Mouse (Mus musculus) left cerebral cortex, postnatal 36 days (tissue): ENCODE data around the gene Lce3f. TPM values are rescaled to one million over a fixed set of nuclear protein-coding genes. Genes with fewer than 3 reads are reported as not detected.
A peak's percentile ranks its signal among the peaks of the same experiment; 100 is the strongest.

Experiments
- DNase-seq, 2 experiments: peaks; one replicate each; pipeline ENCODE4 v3.0.0; 2021 to 2022; ENCODE audit warnings: low spot score in 2 of 2, mixed read lengths in 1 of 2
- intact Hi-C: fragments of 180-260 bp; cut with DNase I; formaldehyde crosslinking; loops from one replicate; pipeline ENCODE4 v1.15.1; 2025
- total RNA-seq, 2 experiments: library from RNA; stranded (reverse); gene quantifications; 2 replicates each; pipeline ENCODE4 v1.2.3; 2021

Gene Lce3f
- not detected for total RNA-seq

DNA sequence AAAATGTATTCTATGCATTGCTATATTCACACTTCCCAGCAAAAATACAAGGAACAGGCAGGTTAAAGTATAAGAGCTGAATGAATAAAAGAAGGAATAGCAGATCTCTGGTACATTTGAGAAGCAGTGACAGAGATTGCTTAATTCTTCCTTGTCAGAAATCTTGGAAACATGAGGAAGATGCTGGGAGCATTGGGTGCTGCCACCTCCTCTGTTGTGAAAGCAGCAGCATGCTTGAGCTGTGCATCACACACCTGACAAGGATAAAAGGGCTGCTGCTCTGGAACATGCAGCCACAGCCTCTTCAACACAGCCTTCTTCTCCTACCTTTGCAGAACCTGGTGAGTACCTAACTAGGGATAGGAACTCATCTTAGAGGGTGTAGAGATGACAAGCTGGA, at the start of gene Lce3f:
Gene Lce3f, plus strand, starts transcription at position 301 of the 400 bp plus-strand sequence.
- no peak for DNase-seq
- intact Hi-C loops, result loop anchor here (10.0 kb wide), 1 partner anchor 237 kb away; the partner anchor contains the start of gene Lce1g

DNA sequence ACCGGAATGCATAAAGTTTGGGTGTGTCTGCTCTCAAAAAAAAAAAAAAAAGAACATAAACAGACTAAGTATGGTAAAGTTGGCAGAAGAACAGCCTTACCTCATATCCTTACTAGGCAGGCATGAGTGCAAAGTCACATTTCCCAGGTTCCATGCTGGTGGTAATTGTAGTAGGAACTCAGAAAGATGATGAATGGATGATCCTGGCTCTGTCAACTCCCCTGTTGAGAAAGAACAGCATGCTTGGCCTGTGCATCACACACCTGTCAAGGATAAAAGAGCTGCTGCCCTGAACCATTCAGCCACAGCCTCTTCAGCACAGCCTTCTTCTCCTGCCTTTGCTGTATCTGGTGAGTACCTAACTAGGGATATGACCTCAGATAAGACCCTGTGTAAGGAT, 47.8 kb upstream of the Lce3f start, which contains the start of gene Lce3c:
Gene Lce3c, plus strand, starts transcription at position 301 of the 400 bp plus-strand sequence.
- intact Hi-C loops, result no loop called here
- DNase-seq, result no peak

DNA sequence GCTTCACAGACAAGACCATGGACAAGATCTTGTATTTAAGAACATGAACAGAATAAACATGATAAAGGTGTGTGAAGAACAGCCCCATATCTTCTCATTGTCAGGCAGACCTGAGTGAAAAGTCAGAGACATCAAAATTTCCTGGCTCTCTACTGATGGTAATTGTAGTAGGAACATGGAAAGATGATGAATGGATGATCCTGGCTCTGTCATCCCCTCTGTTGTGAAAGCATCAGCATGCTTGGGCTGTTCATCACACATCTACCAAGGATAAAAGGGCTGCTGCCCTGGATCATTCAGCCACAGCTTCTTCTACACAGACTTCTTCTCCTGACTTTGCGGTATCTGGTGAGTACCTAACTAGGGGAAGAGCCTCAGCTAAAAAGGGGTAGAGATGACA, 34.9 kb upstream of the Lce3f start, which contains the start of gene Lce3d:
Gene Lce3d, plus strand, starts transcription at position 301 of the 400 bp plus-strand sequence.
- intact Hi-C loops, result no loop called here
- no peak for DNase-seq

DNA sequence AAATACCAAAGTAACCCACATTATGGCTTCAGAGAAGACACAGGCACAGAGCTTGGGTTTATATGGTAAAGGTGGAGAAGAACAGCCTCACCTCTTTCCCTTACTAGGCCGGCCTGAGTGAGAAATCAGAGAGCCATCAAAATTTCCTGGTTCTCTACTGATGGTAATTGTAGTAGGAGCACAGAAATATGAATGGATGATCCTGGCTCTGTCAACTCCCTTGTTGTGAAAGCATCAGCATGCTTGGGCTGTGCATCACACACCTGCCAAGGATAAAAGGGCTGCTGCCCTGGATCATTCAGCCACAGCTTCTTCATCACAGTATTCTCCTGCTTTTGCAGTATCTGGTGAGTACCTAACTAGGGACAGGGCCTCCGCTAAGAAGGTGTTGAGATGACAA, 25.3 kb upstream of the Lce3f start, which contains the start of gene Lce3e:
Gene Lce3e, plus strand, starts transcription at position 301 of the 400 bp plus-strand sequence.
- no peak for DNase-seq
- intact Hi-C loops, result no loop called here

DNA sequence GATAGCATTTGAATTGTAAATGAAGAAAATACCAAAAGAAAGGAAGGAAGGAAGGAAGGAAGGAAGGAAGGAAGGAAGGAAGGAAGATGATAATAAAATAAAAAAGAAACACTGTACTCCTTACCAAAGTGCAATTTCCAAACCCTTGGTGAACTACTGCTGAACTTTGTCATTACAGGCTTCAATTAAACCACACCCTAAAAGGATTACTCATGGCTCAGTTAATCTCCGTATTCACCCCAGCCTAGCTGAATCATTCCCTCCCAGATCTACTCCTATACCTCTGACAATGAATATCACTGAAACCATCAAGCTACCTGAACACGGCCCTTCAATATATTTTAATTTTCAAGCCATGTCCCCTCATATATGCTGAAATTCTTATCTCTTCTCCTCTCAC, 13.5 kb upstream of the Lce3f start:
- intact Hi-C loops, result no loop called here
- no peak for DNase-seq

DNA sequence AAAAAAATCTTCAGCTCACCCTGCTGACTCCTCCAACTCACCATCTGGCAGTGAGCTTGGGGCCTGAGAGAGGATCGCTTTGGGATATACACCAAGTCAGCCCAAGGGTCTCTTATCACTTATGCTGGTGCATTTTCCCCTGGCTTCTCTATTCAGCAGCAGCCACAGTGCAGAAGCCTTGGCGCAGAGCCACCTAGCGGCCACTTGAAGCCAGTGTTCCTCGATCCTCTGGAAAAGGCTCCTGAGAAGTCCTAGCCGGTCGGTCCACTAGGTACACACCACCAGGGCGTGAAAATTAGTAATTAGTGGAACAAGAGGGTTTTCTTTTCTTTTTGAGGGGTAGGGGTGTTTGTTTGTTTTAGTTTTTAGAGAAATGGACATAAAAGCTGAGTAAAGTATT, 6.7 kb downstream of the Lce3f start:
- peak; percentile 60 to 72 for DNase-seq
- intact Hi-C loops, result loop anchor here (5.0 to 10.0 kb wide), 3 partner anchors 91 to 846 kb away; partner anchors contain the start of gene Lce1g

DNA sequence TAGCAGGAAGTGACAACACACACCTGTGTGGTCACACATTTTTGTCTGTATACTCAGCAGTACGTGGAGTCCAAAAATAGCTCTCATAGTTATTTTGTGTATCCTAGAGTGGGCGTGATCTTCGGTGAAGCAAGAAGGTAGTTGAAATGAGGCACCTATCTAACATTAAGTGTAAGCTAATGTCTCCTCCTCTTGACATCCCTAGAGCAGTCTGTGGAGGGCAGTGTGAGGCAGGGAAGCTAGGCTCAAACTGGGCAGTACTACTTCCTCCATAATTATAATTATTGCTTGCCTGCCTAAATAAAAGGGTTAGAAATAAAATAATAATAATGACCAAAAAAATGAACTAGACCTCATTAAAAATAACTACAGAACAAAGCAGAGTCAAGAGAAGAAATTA, 8.6 kb downstream of the Lce3f start:
- no peak for DNase-seq
- intact Hi-C loops, result no loop called here

DNA sequence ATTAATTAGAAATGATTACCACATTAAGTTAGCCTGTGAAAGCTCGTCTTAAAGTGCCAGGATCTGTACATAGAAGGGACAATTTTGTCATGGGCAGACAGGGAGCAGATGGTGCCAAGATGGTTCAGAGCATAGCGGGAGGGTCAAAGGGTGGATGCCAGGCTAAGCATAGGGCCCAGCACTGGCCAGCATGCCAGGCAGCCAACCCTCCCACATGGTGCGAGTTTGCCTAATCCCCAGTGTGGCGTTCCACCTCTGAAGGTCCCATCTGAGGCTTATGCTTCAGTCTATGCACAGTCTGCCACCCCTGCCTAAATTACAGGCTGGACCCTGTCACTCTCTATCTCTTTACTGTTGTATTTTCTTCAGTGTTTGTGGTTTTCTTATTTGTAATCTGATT, 10.8 kb downstream of the Lce3f start:
- intact Hi-C loops, result no loop called here
- DNase-seq, result no peak

DNA sequence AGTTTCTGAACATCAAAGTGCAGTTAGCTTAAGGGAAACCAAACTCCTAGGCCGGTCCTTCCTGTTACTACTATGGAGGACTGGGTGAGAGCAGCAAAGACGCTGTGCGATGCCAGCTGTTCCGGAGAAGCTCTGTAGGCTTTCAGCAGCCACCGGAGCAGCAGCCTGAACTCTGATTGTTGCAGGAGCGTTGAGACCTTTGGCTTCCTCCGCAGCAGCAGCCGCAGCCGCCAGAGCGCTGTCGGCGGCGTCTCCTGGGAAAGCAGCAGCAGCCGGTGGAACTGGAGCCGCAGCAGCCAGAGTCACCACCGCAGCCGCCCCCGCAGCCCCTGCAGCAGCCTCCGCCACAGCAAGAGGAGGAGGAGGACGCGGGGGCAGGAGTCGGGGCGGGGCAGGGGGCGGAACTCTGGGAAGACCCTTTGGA, 22.4 kb downstream of the Lce3f start:
- intact Hi-C loops, result no loop called here
- DNase-seq, result peak; percentile 51 to 64

DNA sequence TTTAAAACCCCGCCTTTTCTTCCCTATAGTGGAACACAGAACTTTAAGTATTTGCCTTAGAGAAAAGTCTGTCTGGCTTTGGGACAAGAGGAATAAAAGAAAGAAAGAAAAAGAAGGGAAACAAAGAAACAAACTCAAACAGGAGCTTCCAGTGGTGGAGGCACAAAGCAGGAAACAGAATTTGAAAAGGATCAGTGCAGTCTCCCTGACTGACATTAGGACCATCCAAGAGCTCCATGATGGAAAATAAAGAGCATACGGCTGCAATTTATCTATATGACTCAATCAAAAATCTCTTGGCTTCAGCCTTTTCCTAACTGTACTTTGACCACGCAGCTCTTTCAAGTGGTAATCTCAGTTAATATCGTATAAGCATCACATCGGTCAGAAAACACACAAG, 22.8 kb downstream of the Lce3f start:
- no peak for DNase-seq
- intact Hi-C loops, result no loop called here

DNA sequence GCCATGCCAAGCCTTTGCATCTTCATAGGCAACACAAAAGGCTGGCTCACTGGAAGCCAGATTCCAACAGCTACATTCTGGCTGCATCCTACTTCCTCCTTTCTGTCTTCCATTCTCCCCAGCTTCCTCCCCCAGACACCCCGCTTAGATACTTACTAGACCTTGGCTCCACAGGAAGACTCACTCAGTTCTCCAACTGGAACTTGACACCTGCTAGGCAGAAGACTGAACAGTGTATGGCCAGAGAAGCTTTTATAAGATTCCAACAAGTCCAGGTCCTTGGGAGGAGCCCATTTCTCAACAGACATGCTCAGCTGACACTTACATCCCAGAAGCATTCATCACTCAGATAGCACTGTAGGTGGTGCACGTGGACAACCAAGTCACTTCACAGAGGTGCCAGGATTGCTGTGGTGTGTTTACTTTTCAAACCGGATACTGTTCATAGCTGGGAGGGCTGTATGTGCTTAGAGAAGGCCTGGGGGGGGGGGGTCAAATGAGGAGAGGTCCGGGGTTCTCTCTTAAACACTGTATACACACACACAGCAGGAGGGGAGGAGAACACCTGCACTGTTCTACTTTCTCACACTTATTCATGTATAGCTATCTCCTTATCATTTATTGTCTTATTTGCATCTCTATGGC, 23.6 kb downstream of the Lce3f start, which contains the start of gene Crct1:
Gene Crct1, minus strand, starts transcription at position 228 of the 645 bp plus-strand sequence.
- intact Hi-C loops, result no loop called here
- DNase-seq, result no peak

DNA sequence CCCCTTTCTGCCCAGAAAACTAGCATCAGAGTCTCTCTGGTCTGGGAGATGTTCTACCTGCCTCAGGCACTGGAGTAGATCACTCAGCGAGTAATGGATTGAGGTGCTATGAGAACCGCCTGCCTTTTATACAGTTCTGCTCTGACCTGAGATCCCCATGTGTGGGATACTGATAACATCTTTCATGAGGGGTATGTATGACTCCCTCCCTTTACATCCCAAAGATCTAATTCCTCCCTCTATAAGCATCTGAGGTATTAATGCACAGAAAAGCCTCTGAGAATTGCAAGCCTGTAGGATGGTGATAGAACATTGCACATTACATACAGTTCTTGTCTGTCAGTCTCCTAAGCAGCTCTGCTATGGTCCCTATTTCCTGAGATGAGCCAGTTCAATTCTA, 26.9 kb downstream of the Lce3f start, which contains the start of gene Lce1m:
Gene Lce1m, minus strand, starts transcription at position 101 of the 400 bp plus-strand sequence.
- intact Hi-C loops, result no loop called here
- DNase-seq, result no peak

DNA sequence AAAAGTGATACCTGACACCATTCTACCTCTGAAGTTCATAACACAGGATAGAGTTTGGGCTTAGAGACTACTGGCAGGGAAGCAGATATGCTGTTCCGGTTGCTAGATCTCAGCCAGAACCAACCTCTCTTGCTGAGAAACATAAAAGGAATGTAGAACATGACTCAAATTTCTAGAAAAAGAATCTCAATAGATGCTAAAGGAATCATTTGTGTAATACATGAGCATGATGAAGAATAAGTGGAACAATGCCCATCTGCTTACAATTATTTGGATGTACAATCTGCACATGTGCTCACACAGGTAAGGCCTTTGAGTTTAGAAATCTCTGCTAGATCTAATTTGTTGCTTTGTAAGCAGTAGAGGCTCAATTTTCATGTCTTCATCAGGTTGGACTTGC, 29.1 kb downstream of the Lce3f start:
- intact Hi-C loops, result loop anchor here (10.0 kb wide), 1 partner anchor 266 kb away; the partner anchor contains the start of gene Lce1g
- DNase-seq, result no peak

DNA sequence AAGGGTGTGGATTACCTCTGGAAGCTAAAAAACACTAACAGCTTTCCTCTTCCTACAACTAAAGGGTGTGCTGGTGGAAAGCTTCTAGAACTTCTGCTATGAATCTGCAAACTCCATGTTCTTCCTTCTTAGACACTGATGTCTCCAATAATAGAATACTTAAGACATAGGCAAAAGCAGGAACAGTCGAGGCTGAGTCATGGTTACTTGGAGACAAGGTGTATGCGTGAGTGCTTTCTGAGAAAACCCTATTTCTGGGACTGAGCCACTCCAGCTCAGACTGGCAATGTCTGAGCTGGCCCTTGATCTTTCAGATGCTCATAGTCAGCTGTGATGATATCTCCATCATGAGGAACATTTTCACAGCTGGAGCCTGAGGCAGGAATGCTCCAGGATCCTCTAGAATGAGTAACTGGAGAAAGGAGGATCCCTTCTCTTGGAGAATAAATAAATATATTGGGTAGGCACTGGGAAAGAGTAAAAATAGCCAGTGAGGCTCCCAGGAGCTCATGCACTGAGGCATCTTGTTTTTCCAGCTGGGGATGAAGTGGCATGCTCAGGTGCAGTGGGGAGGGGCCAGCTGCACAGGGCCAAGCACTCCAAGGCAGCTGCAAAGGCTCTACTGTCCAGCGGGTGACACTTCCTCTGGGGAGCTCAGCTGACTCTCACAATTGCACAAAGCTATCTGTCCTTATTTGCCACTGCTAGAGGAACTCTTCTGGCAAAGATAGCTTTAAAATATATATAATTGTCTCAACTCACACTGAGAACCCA, 31.6 kb downstream of the Lce3f start:
- intact Hi-C loops, result loop anchor here (10.0 kb wide), 1 partner anchor 269 kb away; the partner anchor contains the start of gene Lce1g
- peak in 1 of 2 experiments; percentile 14 for DNase-seq

DNA sequence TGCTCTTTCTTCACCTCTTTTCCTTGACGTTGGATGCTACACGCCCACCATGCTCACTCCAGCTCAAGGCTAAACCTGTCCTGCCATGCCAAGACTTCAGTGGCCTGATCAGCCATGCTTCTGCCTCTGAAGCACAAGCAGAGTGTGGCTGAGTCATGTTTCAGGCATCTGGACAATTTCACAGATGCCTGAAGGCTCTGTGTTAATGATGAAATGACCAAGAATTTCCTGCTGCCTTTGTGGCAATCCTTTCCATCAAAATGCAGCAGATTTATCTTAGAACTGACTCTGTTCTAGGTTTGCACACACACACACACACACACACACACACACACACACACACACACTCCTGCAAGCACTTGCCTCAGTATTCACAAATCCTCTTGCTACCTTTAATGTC, 33.5 kb downstream of the Lce3f start:
- intact Hi-C loops, result loop anchor here (10.0 kb wide), 1 partner anchor 271 kb away; the partner anchor contains the start of gene Lce1g

DNA sequence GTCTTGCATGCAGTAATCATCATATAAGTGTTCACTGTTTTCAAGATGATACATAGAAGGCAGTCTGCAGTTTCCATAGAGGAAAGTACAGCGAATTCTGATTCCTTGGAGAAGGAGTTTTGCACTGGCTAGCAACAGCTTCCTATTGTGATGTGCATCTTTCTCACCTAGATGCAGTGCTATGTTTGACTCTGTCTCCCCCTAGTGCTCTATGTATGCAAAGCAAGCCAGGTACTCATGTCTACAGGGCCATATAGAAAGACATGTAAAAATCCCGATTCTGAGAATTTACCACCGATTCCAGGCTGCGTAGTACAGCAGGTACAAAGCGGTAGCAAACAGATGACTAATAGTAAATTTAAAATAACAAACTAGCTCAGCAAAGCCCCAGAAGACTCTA, 39.4 kb downstream of the Lce3f start:
- intact Hi-C loops, result loop anchor here (2.0 kb wide), 1 partner anchor 125 kb away; no protein-coding TSS in a partner anchor
- DNase-seq, result peak in 1 of 2 experiments; percentile 31

More for the DNA sequence above, 33.5 kb downstream of the Lce3f start:
- no peak for DNase-seq
